Mouse (Mus musculus) mouse embryonic stem cell (cell line): ENCODE measurements around the gene Gpn2.

Experiments
- in situ Hi-C, 2 experiments: fragments of 300-500 bp; cut with MboI; formaldehyde crosslinking; loops; 1 replicate in 1 of 2; 3 replicates in 1 of 2; pipeline ENCODE4 v1.14.3; 2019 to 2020; ENCODE audit warnings: low sequenced_read_pairs in 2 of 2, low pct_unique_long_range_greater_than_20kb in 1 of 2, mixed read lengths in 1 of 2; ENCODE audit not compliant: unreplicated experiment in 1 of 2

Gene Gpn2

DNA sequence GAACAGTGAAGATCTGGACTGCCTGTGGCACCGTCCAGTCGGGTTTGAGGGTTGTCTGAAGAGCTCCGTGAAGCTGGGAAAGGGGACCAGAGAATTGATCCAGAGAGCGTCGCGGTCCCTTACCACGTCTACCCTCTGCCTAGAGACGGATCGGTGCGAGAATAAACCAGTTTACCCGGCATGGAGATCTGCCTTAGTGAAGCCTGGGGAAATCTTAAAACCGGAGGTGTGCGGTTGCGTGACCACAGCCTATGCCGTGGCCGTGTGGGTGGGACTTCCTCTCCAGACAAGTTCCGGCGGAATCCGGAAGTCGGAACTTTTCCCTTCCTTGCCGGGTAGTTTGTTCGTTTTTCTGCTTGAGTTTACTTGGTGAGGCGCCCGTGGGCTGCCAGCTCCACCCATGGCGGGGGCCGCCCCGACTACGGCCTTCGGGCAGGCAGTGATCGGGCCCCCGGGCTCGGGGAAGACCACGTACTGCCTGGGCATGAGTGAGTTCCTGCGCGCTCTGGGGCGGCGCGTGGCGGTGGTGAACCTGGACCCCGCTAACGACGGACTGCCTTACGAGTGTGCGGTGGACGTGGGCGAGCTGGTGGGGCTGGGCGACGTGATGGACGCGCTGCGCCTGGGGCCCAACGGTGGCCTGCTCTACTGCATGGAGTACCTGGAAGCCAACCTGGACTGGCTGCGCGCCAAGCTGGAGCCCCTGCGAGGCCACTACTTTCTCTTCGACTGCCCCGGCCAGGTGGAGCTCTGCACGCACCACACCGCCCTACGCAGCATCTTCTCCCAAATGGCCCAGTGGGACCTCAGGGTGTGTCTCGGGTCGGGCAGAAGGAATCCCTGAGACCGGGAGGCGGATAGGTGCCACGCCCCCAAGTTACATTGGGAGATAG is at the start of gene Gpn2:
Gene Gpn2 (plus strand): TSS at position 304 of the 893 bp plus-strand sequence.
- in situ Hi-C loops: no loop called here

DNA sequence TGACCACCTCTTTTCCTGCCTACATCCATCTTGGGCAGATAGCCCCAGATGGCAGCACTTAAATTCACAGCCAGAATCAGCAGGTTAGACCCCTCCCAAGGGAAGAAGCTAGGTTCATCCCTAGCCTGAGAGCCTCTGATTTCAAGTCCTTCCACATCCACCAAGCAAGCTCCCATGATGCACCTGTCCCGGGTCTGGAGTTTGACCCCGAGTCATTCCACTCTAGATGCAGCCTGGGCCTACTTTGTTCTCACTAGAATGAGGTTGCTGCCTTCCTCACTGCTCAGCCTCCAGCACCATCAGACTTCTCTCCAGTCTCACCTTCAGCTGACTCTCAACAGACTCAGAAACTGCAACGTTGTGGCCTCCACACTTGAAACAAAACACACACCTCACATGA is 48.1 kb upstream of the Gpn2 start:
- in situ Hi-C loops: no loop called here

DNA sequence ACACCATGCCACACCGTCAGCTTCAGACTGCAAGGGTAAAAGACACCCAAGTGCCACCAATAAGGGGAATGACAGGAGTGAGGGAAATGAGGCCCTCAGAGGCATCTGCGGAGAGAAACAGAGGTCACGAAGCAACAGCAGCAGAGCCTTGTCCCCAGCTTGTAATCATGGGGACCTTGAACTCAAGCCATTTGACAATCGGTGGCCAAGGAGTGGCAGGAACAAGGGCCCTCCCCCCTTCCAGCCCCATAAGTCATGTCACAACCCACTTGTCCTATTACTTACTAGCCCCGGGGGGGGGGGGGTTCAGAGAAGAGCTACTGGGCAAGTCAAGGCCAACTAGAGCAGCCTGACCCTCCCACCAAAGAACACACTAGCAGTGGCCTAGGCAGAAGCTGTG is 47.5 kb upstream of the Gpn2 start:
- in situ Hi-C loops: no loop called here

DNA sequence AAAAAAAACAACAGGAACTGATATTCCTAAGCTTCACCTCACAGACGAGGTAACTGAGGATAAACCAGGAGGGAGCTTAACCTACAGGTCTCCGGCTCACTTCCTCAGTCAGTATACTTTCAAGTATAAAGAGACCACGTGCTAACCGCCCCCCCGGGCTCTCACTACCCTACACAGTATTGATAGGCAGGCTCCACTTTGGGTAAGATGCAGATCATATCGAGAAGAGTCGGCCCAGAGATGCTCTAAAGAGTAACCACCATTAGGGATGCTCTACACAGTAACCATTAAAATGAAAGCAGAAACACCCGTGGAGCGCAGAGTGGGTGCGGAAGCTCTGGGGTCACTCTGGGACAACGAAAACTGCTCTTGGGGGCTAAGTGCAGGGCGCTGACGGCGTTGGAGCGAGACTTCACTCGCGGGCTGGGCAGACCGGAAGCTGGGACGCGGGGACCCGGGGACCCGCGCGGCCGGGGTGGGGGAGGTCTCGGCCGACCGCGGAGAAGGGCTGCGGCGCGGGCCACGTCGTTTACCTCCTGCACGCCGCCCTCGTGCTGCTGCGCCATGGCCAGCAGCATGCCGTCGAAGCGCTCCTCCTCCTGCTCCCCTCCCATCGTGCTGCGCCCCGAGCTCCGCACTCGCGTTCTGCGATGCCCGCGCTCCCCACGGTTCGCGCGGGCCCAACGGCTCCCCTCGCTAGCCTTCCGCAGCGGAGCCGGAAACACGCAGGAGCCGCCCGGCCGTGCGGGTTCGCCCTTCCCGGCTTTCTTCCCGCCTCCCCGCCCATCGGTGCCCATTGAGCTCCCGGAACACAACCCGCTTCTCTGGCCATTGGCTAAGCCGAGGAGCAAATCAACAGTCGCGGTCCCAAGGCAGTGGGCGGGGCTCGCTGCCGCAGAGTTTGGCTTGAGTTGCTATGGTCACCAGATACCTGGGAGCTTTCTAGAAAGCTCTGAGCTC is 38.6 kb upstream of the Gpn2 start, which contains the start of gene Nudc:
Gene Nudc (minus strand): TSS at position 725 of the 960 bp plus-strand sequence.
- in situ Hi-C loops: no loop called here

DNA sequence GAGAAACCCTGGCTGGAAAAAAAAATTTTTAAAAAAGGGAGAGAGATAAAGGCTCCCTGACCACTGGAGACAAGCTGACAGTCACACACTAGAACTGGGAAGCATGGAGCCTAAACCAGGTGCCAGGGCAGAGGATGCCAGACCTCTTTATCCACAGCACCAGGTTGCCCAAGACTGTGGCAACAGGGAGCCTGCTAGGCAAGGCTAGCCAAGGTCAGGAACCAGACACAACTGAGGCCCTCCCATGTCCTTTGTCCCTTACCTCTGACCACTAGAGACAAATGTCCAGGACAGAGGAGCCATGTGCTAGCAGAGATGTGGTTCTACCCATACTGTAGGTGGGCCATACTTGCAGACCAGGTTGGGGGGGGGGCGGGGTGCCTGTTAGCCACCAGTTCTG is 32.1 kb upstream of the Gpn2 start:
- in situ Hi-C loops: no loop called here

DNA sequence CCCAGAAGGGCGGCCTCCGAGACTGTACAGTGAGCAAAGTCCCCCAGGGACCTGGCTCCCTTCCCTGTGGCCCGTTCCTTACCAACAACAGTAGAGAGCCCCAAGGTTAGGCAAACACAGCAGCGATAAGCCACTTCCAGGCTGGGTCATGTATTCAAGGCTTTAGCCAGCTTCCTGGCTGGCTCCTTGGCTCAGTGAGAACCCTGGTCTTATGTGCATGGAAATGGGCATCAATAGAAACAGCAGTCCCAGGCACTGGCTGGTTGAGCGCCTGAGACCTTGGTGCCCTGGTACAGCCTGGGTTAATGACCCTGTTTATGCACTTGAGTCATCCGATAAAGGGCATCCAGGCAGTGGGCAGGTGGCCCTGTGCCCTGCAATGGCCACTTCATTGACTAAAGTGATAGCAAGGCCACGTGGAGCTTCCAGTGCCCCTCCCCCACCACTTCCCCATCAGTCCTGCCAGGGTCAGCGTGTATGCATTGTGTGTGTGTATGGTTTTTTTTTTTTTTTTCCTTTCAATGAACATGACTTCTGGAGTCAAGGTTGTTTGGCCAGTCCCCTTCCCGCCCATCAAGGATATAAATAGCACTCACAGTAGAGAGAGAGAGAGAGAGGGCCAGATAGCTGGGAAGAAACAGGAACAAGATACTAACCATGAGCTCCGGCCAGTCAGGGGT is 31.3 kb upstream of the Gpn2 start, which contains the start of gene Nr0b2:
Gene Nr0b2 (plus strand): TSS at position 609 of the 680 bp plus-strand sequence.
- in situ Hi-C loops: no loop called here

DNA sequence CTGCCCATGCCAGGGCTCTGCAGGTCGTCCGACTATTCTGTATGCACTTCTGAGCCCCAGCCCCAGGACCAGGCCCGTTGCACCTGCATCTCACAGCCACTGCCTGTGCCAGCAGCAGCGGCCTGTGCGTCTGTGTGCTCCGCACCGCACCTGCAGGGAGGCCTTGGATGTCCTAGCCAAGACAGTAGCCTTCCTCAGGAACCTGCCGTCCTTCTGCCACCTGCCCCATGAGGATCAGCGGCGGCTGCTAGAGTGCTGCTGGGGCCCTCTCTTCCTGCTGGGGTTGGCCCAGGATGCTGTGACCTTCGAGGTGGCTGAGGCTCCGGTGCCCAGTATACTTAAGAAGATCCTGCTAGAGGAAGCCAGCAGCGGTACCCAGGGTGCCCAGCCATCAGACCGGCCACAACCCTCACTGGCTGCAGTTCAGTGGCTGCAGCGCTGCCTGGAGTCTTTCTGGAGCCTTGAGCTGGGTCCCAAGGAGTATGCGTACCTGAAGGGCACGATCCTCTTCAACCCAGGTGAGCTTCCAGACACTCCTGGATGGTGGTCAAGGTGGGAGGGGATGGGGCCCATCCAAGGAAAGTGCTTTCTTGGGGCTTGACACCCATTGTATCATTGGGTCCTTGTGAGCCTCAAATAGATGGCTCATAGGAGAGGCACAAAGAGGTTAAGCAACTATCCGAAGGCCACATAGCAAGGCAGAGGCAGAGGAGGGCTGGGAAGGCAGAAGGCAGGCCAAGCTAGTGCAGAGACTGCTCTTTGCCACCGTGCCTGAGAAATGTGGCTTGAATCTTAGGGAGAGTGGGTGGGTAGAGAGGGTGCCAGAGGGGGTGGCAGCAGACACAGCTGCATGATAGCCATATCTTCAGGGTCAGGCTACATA is 30.5 kb upstream of the Gpn2 start:
- in situ Hi-C loops: no loop called here

DNA sequence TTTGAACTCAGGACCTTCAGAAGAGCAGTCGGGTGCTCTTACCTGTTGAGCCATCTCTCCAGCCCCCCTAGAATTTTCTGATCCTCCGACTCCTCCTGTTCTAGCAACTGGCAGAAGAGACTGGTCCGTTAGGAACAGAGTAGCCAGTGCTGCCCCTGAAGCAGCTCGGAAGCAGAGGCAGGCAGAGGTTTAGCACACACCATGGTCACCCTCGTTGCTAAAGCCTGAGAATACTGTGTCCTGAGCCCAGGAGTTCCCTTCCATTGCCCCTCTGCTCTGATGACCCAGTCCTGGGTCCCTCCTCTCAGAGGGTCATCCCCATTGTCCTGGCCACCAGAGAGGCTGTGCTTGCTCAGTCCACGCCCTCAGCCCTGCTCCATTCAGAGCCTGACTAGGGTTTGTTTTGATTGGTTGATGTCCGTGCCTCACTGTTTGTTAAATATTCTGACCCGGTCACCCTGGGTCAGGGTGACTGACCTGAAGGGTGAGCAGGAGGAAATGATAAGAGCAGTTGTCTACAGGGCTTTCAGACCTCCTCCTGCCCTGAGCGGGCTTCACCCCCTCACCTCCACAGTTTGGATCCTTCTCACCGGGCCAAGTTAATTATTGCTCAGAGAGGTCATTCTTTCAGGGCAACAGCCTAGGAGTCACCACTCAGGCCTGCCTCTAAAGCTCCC is 27.0 kb upstream of the Gpn2 start:
- in situ Hi-C loops: no loop called here

DNA sequence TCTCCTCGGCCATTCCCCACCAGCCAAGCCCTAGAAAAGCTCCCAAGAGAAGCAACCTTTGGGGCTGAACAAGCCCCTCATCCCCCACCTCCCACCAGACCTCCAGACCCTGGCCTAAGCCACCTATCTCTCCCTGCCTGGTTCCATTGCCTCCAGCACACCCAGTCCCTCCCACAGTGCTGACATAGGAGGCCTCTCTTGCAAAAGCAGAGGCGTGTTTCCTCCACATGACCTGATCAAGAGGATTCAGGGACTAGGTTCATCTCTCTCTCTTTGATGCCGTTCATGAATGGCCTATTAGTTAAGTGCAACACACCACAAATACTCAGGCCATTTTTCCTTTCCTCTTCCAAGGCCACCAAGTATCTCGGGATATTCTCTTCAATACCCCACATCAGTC is 24.3 kb upstream of the Gpn2 start:
- in situ Hi-C loops: no loop called here

DNA sequence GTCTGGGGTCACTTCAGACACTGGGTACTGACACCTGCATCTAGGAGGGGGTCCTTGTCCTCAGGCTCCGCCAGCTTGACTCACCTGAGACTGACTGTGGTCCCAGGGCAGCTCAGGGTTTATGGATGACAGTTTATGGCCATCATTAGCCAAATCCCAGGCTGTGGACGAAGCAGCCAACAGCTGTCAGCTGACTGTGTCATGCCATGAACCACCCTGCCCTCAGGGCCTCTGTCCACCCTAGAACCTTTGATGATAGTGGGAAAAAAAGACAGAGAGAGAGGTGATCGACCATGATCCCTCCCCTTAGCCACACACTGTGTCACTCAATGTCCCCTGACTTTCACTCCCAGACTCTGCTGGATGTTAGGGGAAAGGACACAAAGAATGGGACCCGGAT is 22.5 kb upstream of the Gpn2 start:
- in situ Hi-C loops: no loop called here

DNA sequence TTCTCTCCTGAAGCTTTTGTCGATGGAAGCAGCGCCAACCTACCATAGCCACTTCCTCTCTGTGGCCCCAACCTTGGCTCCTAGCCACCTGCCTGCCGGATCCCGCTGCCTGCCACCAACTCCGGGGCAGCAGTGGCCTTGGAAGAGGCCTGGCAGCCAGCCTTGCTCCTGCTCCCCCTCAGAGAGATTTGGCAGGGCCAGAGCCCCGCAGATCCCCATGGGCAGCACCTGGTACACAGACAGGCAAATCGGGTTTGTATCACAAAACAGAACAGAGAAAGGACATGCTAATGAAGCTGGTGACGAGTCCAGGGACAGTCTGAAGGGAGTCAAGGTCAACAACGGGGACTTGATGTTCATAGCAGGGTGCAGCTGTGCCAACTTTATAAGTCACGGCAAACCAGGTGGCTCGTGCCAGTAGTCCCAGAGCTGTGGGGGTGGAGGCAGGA is 21.0 kb upstream of the Gpn2 start:
- in situ Hi-C loops: no loop called here

DNA sequence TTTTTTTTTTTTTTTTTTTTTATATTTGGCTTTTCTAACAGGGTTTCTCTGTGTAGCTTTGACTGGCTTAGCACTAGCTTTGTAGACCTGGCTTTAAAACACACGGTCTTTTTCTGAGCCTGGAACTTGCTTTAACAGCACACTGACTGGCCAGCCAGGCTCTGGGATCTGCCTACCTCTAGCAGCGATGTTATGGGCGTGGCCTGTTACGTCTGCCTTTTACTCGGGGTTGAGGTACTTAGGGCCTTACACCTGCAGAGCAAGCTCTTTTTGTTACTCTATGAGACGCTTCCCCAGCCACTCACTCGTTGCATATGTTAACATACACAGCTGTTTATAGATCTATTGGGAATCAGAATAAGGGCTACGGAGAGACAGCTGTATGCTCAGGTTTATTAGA is 16.9 kb upstream of the Gpn2 start:
- in situ Hi-C loops: no loop called here

DNA sequence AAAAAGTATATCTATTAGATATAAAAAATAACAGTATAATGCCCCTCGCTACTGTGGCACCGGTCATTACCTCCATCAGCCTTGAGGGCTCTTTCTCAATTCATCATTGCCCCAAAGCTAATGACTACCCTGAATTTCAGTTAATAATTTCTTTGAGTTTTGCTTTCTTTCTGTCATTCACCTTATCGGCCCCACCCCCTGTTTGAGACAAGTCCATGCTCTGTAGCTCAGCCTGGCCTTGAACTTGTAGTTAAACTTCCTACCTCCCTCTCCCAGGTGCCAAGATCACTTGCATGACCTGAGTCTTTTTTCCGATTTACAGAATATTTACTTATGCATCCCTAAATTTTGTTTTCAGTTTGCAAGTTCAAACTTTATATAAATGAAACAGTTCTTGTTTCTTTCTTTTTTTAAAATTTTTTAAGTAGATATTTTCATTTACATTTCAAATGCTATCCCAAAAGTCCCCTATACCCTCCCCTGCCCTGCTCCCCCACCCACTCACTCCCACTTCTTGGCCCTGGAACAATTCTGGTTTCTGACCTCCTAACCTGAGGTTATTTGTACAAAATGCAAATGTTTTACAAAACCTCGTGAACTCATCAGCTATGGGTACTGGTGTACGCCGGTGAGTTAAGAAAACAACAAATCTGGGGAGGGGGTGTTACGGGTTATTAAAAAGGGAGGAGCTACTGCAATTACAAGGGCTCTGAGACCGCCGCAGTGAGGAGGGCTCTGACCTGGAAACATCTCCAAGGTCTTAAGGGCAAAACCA is 14.7 kb upstream of the Gpn2 start:
- in situ Hi-C loops: no loop called here

DNA sequence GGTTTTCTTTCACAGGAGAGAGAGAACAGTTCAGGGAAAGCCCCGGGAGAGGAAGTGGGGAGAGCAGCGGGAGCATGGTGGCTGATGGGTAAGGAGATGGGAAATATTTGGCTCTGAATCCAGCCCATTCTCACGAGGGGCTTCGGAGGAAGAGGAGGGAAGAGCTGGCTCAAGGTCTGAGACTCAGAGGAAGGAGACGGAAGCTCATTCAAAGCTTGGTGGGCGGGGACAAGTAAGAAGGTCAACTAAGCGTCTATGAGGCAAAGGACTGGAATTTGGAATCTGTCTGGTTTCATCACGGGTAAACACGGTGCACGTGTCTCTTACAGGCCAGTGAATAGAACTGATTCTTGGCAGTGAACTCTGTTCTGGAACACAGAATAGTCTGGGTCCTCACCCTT is 14.1 kb upstream of the Gpn2 start:
- in situ Hi-C loops: no loop called here

DNA sequence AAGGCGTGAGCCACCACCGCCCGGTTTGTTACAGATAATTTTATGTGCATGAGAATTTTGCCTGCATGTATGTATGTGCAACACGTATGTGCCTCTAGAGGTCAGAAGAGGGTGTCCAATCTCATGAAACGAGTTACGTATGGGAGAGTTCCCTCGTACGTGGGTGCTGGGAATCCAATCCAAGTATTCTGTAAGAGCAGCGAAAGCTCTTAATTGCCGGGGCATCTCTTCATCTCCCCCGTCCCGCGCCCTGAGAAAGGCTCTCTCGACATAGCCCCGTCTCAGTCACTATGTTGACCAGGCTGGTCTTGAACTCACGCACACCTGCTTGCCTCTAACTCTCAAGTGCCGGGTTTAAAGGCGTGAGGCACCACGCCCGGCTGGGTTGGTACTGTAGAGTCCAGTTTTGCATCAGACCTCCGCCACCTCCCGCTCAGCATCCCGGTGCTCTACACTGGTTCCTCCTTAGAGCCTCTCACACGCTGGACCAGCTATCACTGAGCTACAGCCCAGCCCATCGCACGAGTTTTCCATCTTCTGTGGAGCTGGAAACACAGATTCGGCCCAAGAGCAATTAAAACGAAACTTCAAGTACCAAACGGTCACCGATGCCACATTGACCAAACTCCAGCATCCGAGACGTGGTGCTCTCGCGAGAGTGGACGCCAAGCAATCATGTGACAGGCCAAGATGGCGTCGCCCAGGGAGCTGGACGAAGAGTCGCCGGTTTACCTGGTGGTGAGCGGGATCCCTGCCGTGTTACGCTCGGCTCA is 9.9 kb upstream of the Gpn2 start, which contains the start of gene Gpatch3:
Gene Gpatch3 (plus strand): TSS at position 676 of the 773 bp plus-strand sequence.
- in situ Hi-C loops: no loop called here

DNA sequence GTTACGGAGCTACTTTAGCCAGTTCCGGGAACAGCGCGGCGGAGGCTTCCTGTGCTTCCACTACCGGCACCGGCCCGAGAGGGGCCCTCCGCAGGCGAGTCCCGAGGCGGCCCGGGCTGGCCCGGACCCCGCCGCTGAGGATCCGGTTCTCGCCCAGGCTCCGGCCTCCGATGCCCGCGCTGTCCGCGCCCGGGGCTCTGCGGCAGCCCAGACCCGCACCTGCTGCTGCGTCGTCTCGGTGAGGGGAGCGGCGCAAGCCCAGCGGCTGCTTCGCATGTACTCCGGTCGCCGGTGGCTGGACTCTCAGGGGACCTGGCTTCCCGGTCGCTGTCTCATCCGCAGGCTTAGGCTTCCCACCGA is 9.3 kb upstream of the Gpn2 start:
- in situ Hi-C loops: no loop called here
